Mouse (Mus musculus) CH12.LX (cell line): ENCODE measurements at regions not wholly inside any gene's neighbourhood (a gene's known extent, or its start where the extent isn't known, plus 50 kb on each side); places are given as distances from the start of the nearest gene placed in this dataset.

ENCODE experiments used
- BHLHE40 ChIP-seq: IDR thresholded peaks from 2 replicates; pipeline ENCODE4 v1.6.1; 2011; ENCODE audit warnings: mild to moderate bottlenecking, low read depth, low read length, improper control_type of control experiment
- CTCF ChIP-seq, 2 experiments: IDR thresholded peaks in 1 of 2; conservative IDR thresholded peaks in 1 of 2; 2 replicates each; pipeline ENCODE4 v1.5.1; 2011 to 2012; ENCODE audit warnings: low read depth in 2 of 2, low read length in 2 of 2, improper control_type of control experiment in 1 of 2, inconsistent platforms in 1 of 2, mild to moderate bottlenecking in 1 of 2, moderate library complexity in 1 of 2
- ETS1 ChIP-seq: conservative IDR thresholded peaks from 2 replicates; pipeline ENCODE4 v1.6.1; 2012; ENCODE audit warnings: low read depth, mild to moderate bottlenecking, inconsistent platforms, low read length, improper control_type of control experiment, moderate library complexity
- MAFK ChIP-seq: IDR thresholded peaks from 2 replicates; pipeline ENCODE4 v1.6.1; 2011; ENCODE audit warnings: low read length, improper control_type of control experiment; ENCODE audit not compliant: insufficient replicate concordance
- MAX ChIP-seq: IDR thresholded peaks from 2 replicates; pipeline ENCODE4 v1.6.1; 2011; ENCODE audit warnings: low read length, improper control_type of control experiment
- NELFE ChIP-seq: IDR thresholded peaks from 2 replicates; pipeline ENCODE4 v1.6.1; 2011; ENCODE audit warnings: low read depth, low read length, improper control_type of control experiment
- POLR2AphosphoS2 ChIP-seq: IDR thresholded peaks from 2 replicates; pipeline ENCODE4 v1.6.1; 2011; ENCODE audit warnings: low read depth, low read length, improper control_type of control experiment
- ZNF384 ChIP-seq: IDR thresholded peaks from 2 replicates; pipeline ENCODE4 v1.6.1; 2012; ENCODE audit warnings: low read depth, low read length, improper control_type of control experiment, inconsistent platforms

DNA sequence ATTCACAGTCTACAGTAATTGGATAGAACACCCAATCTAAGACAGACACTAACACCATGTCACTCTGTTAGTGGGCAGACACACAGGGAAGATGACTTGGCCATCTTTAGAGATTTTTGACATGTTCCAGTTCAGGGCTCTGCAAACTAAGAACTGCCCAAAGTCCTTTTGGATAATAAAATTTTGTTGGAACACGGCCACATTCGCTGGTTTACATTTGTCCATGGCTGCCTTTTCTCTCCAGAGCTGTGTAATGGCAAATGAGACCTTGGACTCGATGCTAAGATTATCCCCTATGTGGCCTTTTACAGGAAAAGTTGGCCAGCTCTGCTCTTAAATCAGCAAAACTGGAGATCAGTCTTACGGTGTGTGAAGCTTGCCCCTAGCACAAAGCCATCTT, 173.3 kb upstream of the Usp24 start:
- TF ChIP-seq MAX: no peak
- TF ChIP-seq ZNF384: no peak
- TF ChIP-seq ETS1: no peak
- TF ChIP-seq CTCF (conservative IDR thresholded peaks at IDR 0.05 in 1 of 2, IDR thresholded peaks at IDR 0.05 in 1 of 2; ENCODE audit: low read depth in 2 of 2, low read length in 2 of 2): no peak
- TF ChIP-seq BHLHE40: no peak
- TF ChIP-seq NELFE: no peak
- no peak for TF ChIP-seq MAFK
- TF ChIP-seq POLR2AphosphoS2: no peak
